Mouse (Mus musculus) forebrain, embryonic 12.5 days (tissue): ENCODE measurements around the gene Rps7. TPM values are rescaled to one million over a fixed set of nuclear protein-coding genes. Genes with fewer than 3 reads are reported as not detected.
A peak's percentile ranks its signal among the peaks of the same experiment; 100 is the strongest.

Source experiments
- ATAC-seq: fragments of 200-750 bp; cut with Nextera tagmentation; 2 replicates; pipeline ENCODE4 v1.8.0; 2017; ENCODE audit warnings: moderate TSS enrichment; ENCODE audit not compliant: low FRiP score
- H3K27ac ChIP-seq: fragments of 300-500 bp; sonication (generic); 2 replicates; pipeline ENCODE4 v1.5.1; 2016; ENCODE audit warnings: mild to moderate bottlenecking
- H3K27me3 ChIP-seq: fragments of 300-500 bp; sonication (generic); 2 replicates; pipeline ENCODE4 v1.6.1; 2016; ENCODE audit warnings: mild to moderate bottlenecking
- H3K36me3 ChIP-seq: fragments of 300-500 bp; sonication (generic); replicated peaks from 2 replicates; pipeline ENCODE4 v1.6.1; 2016; ENCODE audit warnings: mild to moderate bottlenecking
- H3K4me1 ChIP-seq: fragments of 300-500 bp; sonication (generic); 2 replicates; pipeline ENCODE4 v1.6.1; 2016
- H3K4me2 ChIP-seq: fragments of 300-500 bp; sonication (generic); 2 replicates; pipeline ENCODE4 v1.6.1; 2016; ENCODE audit warnings: mild to moderate bottlenecking, moderate library complexity
- H3K4me3 ChIP-seq: fragments of 300-500 bp; sonication (generic); replicated peaks from 2 replicates; pipeline ENCODE4 v1.5.1; 2016; ENCODE audit warnings: mild to moderate bottlenecking
- H3K9ac ChIP-seq: fragments of 300-500 bp; sonication (generic); 2 replicates; pipeline ENCODE4 v1.6.1; 2016; ENCODE audit warnings: mild to moderate bottlenecking
- H3K9me3 ChIP-seq: fragments of 300-500 bp; sonication (generic); 2 replicates; pipeline ENCODE4 v1.6.1; 2016
- WGBS: fragments of 180-500 bp; shearing (Covaris S2); methylation state at CpG from one replicate; pipeline ENCODE4 v1.1.7; 2016; 5-methylcytosine and 5-hydroxymethylcytosine counted together
- polyA plus RNA-seq: library from polyadenylated mRNA; unstranded; fragments of >200 nt; fragmentation: Nextera tagmentation; extraction: Ambion mirVana; gene quantifications from 2 replicates; pipeline ENCODE4 v1.2.1, GENCODE M21; 2016

Rps7 gene
- polyA plus RNA-seq: 650 and 690 TPM in 2 replicates

- 7% methylated on average over 69 of the region's 69 CpGs for WGBS
- H3K9me3 ChIP-seq: no peaks in the 10 kb centered on the region
- peak within 1 kb of the TSS; percentile 70 for H3K4me2 ChIP-seq
- peak; percentile 98 for ATAC-seq
- H3K4me3 ChIP-seq: peak within 1 kb of the TSS; percentile 90
- H3K36me3 ChIP-seq: peaks cover 33% of the 10 kb centered on the region
- no peaks in the 10 kb centered on the region for H3K27me3 ChIP-seq
- peak within 1 kb of the TSS; percentile 98 for H3K9ac ChIP-seq
- H3K27ac ChIP-seq: peak within 1 kb of the TSS; percentile 93
- peaks cover 12% of the 10 kb centered on the region for H3K4me1 ChIP-seq
Observed at GRCm38 (mm10) chr12:28635535-28636476, at the start of gene Rps7. Gene Rps7, minus strand, starts transcription at chr12:28635953.

GRCm38 (mm10) chr12:28684674-28685073 is 48.9 kb upstream of the Rps7 start:
- Histone ChIP-seq H3K4me3 (no peak overlapping the region), H3K9me3 (no peaks in the 10 kb centered on the region), H3K9ac (0 out of 2 replicates have a peak overlapping the region, but pooled peaks have one; percentile 17), H3K27me3 (no peaks in the 10 kb centered on the region), H3K27ac (no peak overlapping the region), H3K4me1 (no peaks in the 10 kb centered on the region), H3K4me2 (no peak overlapping the region), H3K36me3 (peaks cover 13% of the 10 kb centered on the region; the same call in 1 of the 2 replicates)
- WGBS: 93% methylated on average over 1 of the region's 1 CpGs
- ATAC-seq: no peak

GRCm38 (mm10) chr12:28675925-28676209 is 40.1 kb upstream of the Rps7 start:
- H3K36me3 ChIP-seq: 0 out of 2 replicates have a peak, but pooled peaks cover 6% of the 10 kb centered on the region
- WGBS: 78% methylated on average over 5 of the region's 5 CpGs
- peak overlapping the region; percentile 46 for H3K4me3 ChIP-seq
- H3K9me3 ChIP-seq: no peaks in the 10 kb centered on the region
- peaks cover 12% of the 10 kb centered on the region for H3K4me1 ChIP-seq
- peak overlapping the region; percentile 55 for H3K4me2 ChIP-seq
- H3K27me3 ChIP-seq: no peaks in the 10 kb centered on the region
- no peak for ATAC-seq
- H3K27ac ChIP-seq: peak overlapping the region; percentile 89
- H3K9ac ChIP-seq: peak overlapping the region; percentile 50

- 4% methylated on average over 44 of the region's 53 CpGs for WGBS
- peak within 1 kb of the TSS; percentile 46 for H3K4me3 ChIP-seq
Observed at GRCm38 (mm10) chr12:28675121-28675924, 39.6 kb upstream of the Rps7 start, which contains the start of gene Adi1. Gene Adi1, plus strand, starts transcription at chr12:28675231.

GRCm38 (mm10) chr12:28674038-28674720 is 38.4 kb upstream of the Rps7 start:
- 0 out of 2 replicates have a peak overlapping the region, but pooled peaks have one; percentile 89 for H3K27ac ChIP-seq
- H3K4me2 ChIP-seq: peak overlapping the region; percentile 55; the same call in 1 of the 2 replicates
- no peak for ATAC-seq
- H3K9me3 ChIP-seq: no peaks in the 10 kb centered on the region
- 0 out of 2 replicates have a peak, but pooled peaks cover 6% of the 10 kb centered on the region for H3K36me3 ChIP-seq
- H3K27me3 ChIP-seq: no peaks in the 10 kb centered on the region
- WGBS: 86% methylated on average over 10 of the region's 10 CpGs
- no peak overlapping the region for H3K9ac ChIP-seq
- peak overlapping the region; percentile 46; the same call in 1 of the 2 replicates for H3K4me3 ChIP-seq
- peaks cover 12% of the 10 kb centered on the region for H3K4me1 ChIP-seq

More at GRCm38 (mm10) chr12:28675121-28675924, 39.6 kb upstream of the Rps7 start, which contains the start of gene Adi1:
- Histone ChIP-seq H3K36me3 (0 out of 2 replicates have a peak, but pooled peaks cover 6% of the 10 kb centered on the region), H3K4me1 (peaks cover 12% of the 10 kb centered on the region), H3K9me3 (no peaks in the 10 kb centered on the region), H3K27me3 (no peaks in the 10 kb centered on the region), H3K4me2 (peak within 1 kb of the TSS; percentile 55), H3K27ac (peak within 1 kb of the TSS; percentile 89), H3K9ac (peak within 1 kb of the TSS; percentile 50)
- peak; percentile 96 for ATAC-seq

GRCm38 (mm10) chr12:28667287-28667686 is 31.5 kb upstream of the Rps7 start:
- Histone ChIP-seq H3K4me1 (peaks cover 3% of the 10 kb centered on the region; the same call in 1 of the 2 replicates), H3K4me2 (no peak overlapping the region), H3K36me3 (peaks cover 6% of the 10 kb centered on the region), H3K9ac (no peak overlapping the region), H3K27ac (no peak overlapping the region), H3K9me3 (no peaks in the 10 kb centered on the region), H3K27me3 (no peaks in the 10 kb centered on the region), H3K4me3 (no peak overlapping the region)
- ATAC-seq: no peak
- 67% methylated on average over 8 of the region's 8 CpGs for WGBS

GRCm38 (mm10) chr12:28666734-28667133 is 31.0 kb upstream of the Rps7 start:
- ATAC-seq: no peak
- peaks cover 3% of the 10 kb centered on the region; the same call in 1 of the 2 replicates for H3K4me1 ChIP-seq
- H3K27ac ChIP-seq: no peak overlapping the region
- no peak overlapping the region for H3K9ac ChIP-seq
- peaks cover 10% of the 10 kb centered on the region for H3K36me3 ChIP-seq
- H3K9me3 ChIP-seq: no peaks in the 10 kb centered on the region
- H3K4me3 ChIP-seq: no peak overlapping the region
- WGBS: 84% methylated on average over 4 of the region's 4 CpGs
- H3K27me3 ChIP-seq: no peaks in the 10 kb centered on the region
- H3K4me2 ChIP-seq: no peak overlapping the region

GRCm38 (mm10) chr12:28662628-28663027 is 26.9 kb upstream of the Rps7 start:
- 89% methylated on average over 4 of the region's 4 CpGs for WGBS
- H3K36me3 ChIP-seq: peaks cover 45% of the 10 kb centered on the region
- ATAC-seq: no peak

GRCm38 (mm10) chr12:28649141-28650110 is 13.7 kb upstream of the Rps7 start, which contains the start of gene Rnaseh1:
Gene Rnaseh1, plus strand, starts transcription at chr12:28649602.
- Histone ChIP-seq H3K36me3 (peaks cover 9% of the 10 kb centered on the region), H3K27me3 (peaks cover 11% of the 10 kb centered on the region; the same call in 1 of the 2 replicates), H3K9me3 (no peaks in the 10 kb centered on the region), H3K27ac (peak within 1 kb of the TSS; percentile 71; the same call in 1 of the 2 replicates), H3K4me2 (peak within 1 kb of the TSS; percentile 81), H3K4me1 (peaks cover 14% of the 10 kb centered on the region), H3K9ac (peak within 1 kb of the TSS; percentile 76), H3K4me3 (peak within 1 kb of the TSS; percentile 67)
- 2% methylated on average over 52 of the region's 52 CpGs for WGBS
- peak; percentile 95 for ATAC-seq

More at GRCm38 (mm10) chr12:28662628-28663027, 26.9 kb upstream of the Rps7 start:
- no peaks in the 10 kb centered on the region for H3K27me3 ChIP-seq
- no peak overlapping the region for H3K4me3 ChIP-seq
- H3K27ac ChIP-seq: no peak overlapping the region
- no peaks in the 10 kb centered on the region for H3K9me3 ChIP-seq
- H3K4me1 ChIP-seq: peaks cover 3% of the 10 kb centered on the region; the same call in 1 of the 2 replicates
- H3K4me2 ChIP-seq: no peak overlapping the region
- H3K9ac ChIP-seq: no peak overlapping the region

GRCm38 (mm10) chr12:28638778-28639177 is 3.0 kb upstream of the Rps7 start:
- H3K36me3 ChIP-seq: peaks cover 3% of the 10 kb centered on the region

More at GRCm38 (mm10) chr12:28638778-28639177, 3.0 kb upstream of the Rps7 start:
- Histone ChIP-seq H3K27me3 (peaks cover 13% of the 10 kb centered on the region; the same call in 1 of the 2 replicates), H3K9ac (no peak overlapping the region), H3K4me2 (no peak overlapping the region), H3K9me3 (no peaks in the 10 kb centered on the region), H3K27ac (no peak overlapping the region), H3K4me1 (peaks cover 12% of the 10 kb centered on the region), H3K4me3 (no peak overlapping the region)
- 69% methylated on average over 2 of the region's 2 CpGs for WGBS
- no peak for ATAC-seq
